Mouse (Mus musculus) 416B (cell line): ENCODE data around the gene Atl1.

Source experiments
- DNase-seq: peaks from one replicate; pipeline ENCODE4 v3.0.0; 2011; ENCODE audit warnings: low read depth

The Atl1 gene

GRCm38 (mm10) chr12:69892371-69893251 is at the start of gene Atl1, which contains the start of gene Map4k5:
Atl1 (plus strand) TSS chr12:69892614.
Map4k5 (minus strand) TSS chr12:69893200.
- peak; percentile 78 for DNase-seq

DNA sequence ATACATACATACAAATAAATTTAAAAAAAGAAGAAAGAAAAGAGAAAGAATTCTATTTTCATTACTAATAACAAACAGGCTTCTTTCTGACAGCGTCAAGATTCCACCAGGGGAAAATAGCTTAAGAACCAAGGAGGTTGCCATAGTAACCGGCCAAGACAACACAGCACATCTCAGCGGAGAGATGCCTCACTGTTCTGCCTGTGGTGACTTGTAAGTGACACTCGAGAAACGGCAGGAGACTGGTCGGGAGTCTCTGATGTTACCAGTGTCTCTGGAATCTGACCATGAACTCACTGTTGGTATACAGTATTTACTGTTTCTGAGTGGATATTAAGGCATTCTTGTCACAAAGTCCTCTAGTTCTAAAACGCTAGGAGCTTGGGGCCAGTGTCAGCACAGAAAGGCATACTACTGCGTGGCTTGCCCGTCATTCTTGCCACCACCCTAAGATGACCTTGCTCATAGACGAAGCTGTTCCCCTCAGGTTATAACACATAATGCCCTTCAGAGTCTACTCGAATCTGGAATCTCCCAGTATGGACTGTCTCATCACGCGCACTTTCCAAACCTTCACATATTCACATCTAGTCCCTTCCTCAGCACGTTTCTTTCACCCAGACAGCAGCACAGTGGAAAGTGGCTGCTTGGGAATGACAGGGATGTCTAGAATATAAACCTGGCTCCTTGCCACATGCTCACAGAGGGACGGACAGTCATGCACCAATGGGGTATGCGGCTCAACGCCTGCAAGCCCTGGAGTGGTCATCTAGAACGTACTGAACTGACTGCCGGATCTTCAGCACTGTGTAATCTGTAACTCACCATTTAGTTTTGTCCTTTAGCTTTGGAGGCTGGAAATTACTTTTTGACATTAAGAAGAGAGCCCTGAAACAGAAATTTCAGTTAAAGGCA is 48.6 kb upstream of the Atl1 start:
- DNase-seq: no peak

DNA sequence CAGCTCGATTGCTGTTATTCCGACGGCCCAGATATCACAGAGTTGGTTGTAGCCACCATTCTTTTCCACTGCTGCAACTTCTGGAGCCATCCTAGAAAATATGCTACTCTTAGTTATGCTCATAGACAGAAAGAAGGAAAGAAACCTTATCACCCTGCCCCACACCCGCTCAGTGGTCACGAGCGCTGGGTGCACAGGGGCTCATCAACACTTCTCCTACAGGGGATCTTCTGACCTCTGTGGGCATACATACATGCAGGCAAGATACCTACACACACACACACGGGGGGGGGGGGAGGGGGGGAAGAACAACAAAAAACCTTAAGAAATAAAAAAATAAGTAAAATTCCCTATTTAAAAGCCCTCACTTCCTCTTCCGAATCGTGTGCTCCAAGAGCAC is 46.7 kb upstream of the Atl1 start:
- DNase-seq: no peak

DNA sequence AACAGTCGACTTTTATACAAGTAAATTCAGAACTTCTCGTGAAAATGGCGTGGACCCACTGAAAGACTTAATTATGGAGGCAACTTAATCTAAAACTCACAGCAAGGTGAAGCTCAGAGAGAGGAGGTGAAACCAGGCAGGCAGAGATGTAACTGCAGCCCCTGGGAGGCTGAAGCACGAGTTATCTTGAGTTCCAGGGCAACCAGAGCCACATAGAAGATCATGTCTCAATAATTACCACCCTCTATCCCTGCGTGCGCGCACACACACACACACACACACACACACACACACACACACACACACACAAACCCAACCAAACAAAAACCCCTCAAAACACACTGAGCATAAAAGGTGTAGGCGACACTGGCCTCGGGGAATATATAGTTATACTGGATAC is 45.9 kb upstream of the Atl1 start:
- DNase-seq: no peak

GRCm38 (mm10) chr12:69848083-69848878 is 44.1 kb upstream of the Atl1 start:
- no peak for DNase-seq

GRCm38 (mm10) chr12:69852288-69852687 is 40.1 kb upstream of the Atl1 start:
- DNase-seq: no peak

DNA sequence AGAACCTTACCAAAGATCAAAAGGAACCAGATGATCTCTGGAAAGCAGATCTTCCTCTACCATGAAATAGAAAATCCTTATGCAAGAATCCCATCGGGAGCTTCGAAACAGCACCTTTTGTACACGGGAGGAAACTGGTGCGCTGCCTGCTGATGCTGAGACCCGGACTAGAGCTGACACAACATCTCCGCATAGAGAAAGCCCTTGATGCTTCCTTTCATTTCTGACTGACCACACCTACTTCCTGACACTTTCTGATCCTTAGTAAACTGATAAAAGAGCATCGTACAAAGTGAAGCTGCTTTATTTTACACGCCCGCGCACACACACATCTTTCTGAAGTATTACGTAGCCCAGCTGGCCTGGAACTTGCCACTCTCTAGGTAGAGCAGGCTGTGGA is 39.0 kb upstream of the Atl1 start:
- DNase-seq: peak; percentile 53

GRCm38 (mm10) chr12:69853942-69854341 is 38.5 kb upstream of the Atl1 start:
- peak; percentile 17 for DNase-seq

DNA sequence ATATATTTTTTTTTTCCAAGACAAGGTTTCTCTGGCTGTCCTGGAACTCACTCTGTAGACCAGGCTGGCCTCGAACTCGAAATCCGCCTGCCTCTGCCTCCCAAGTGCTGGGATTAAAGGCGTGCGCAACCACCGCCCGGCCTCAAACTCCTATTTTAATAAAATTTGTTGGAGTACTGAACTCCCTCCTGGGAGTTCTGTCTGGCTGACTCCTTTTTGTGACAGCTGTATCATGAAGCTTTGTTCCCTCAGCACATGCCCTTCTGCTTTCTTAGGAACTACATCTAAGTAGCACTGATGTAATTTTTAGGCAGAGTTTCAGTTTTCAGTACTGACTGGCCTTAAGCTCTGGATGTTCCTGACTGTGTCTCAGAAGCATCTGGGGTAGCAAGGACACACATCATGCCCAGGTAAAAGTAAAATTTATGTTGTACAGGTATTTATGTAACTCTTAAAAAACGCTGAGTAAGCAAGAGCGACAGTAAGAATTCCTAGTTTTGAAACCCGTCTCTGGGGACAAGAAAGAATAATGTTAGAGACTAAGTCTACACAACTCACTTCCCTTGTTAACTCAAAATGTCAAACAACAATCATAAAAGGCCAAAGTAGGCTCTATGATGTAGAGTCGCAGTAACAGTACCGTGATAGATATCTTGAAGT is 36.6 kb upstream of the Atl1 start:
- no peak for DNase-seq

GRCm38 (mm10) chr12:69856398-69856797 is 36.0 kb upstream of the Atl1 start:
- DNase-seq: no peak

DNA sequence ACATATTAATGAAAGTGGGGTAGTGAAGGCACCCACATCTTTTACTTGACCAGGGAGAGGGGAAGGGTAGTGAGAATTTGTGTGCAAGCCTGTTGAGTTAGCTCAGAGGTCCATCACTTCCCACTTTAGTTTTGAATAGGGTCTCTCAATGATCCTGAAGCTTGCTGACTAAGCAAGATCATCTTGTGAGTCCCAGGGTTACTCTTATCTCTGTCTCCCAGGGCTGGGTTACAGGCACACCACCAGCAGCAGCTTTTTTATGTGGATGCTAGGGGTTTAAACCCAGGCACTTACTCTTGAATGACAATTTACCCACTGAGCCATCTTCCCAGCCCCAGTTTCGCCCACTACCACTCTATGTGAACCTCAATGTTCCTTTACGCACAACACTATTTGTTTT is 34.8 kb upstream of the Atl1 start:
- no peak for DNase-seq

- DNase-seq: no peak
These were observed 33.6 kb upstream of the Atl1 start for GRCm38 (mm10) chr12:69858847-69859246.

DNA sequence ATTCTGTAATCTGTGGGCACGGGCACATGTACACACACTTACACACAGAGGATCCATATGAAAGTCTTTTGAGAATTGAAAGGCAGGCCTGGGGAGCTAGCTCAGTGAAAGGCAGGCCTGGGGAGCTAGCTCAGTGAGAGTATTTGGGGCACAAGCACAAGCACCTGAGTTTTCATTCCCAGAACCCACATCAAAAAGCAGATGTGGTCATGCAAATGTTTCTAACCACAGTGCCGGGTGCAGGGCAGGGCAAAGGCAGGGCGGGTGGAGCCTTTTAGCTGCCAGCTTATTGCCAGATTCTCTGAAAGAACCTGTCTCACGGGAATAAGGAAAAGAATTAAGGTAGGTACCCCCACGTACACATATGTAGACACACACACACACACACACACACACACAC is 28.9 kb upstream of the Atl1 start:
- peak; percentile 74 for DNase-seq

DNA sequence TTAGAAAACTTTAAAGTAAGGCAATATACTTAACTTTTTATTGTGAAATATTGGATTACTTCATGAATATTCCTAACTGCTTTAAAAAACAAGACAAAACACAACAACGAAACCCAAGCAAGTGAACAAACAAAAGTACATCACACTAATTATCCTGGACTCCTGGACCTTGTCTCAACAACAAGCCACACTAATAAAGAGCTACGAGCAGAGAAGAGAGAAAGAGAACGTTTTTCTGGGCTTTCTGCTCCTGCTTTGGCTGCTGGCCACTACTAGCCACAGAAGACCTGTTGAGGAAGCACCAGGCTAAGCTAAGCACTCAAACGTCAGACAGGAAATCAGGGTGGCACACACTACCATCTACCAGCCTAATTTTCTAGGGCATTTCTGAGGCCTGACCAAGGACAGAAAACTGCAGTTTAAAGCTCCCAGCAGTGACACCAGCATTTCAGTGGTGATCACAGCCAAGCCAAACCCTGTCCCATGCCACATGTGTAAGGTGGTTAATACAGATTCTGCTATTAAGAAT is 28.2 kb upstream of the Atl1 start:
- peak; percentile 91 for DNase-seq

DNA sequence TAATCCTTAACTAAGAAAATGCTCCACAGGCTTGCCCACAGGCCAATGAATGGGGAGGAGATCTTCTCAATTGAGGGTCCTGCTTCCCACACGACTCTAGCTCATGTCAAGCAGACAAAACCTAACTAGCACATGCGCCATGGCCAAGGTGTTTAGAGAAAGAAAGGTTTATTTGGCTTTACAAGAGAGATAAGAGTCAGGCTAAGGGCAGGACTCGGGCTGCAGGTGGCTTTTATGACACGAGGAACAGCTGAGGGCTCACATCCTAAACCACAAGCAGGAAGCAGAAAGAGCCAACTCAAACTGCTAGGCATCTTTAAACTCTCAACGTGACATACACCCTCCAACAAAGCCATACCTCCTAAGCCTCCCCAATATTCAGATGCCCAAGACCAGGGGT is 25.1 kb upstream of the Atl1 start:
- DNase-seq: peak; percentile 74

- DNase-seq: no peak
These were observed 20.8 kb upstream of the Atl1 start for GRCm38 (mm10) chr12:69871632-69872031.

DNA sequence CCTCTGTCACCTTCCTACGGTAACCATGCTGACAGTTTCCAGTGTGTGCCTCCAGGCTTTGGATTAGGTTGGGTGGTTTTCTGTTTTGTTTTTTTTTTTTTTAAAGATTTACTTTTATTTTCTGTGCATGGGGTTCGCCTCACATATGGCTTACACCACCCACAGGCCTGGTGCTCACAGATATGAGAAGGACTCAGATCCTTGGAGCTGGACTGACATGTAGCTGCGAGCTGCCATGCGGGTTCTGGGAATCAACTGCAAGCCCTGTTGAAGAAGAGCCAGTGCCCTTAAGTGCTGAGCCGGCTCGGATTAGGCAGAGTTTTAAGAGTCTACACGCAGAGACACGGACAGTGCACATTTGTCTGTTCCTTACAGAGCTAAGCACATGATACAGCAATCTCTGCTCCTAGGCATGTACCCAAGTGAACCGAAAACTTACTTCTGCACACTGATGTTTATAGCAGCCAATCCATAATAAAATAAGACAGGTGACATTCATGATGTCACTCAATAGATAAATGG is 14.5 kb upstream of the Atl1 start:
- DNase-seq: no peak

DNA sequence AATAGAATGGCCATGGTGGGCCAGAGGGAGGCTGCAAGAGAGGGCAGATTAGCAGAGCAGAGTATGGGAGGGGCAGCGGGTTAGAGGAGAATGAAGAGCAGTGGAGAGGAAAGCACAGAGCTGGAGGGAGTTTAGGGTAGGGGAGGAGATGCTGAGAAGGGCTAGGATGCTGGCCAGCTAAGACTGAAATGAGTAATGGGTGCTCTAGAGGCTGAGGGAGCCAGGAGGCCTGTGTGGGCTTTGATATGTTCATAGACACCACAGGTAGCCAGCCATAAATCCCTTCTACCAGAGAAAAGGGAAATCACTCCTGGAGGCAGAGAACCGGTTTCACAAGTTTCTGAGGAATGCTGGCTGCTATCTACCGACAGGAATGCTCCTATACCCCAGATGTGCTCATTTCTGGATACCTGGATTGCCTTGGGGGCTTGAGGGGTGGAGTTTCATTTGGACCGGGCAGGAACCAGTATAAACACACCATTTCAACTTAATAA is 13.2 kb upstream of the Atl1 start:
- DNase-seq: no peak

GRCm38 (mm10) chr12:69879739-69880138 is 12.7 kb upstream of the Atl1 start:
- DNase-seq: no peak

- DNase-seq: no peak
These were observed 11.1 kb upstream of the Atl1 start for GRCm38 (mm10) chr12:69881198-69881905.
